Mouse (Mus musculus) gastrocnemius, postnatal 4 days (tissue): ENCODE measurements around the gene Slc25a31. TPM values are rescaled to one million over a fixed set of nuclear protein-coding genes. Genes with fewer than 3 reads are reported as not detected.

ENCODE experiments used
- DNase-seq, 2 experiments: peaks; one replicate each; pipeline ENCODE4 v3.0.0; 2021 to 2022; ENCODE audit warnings: low spot score in 2 of 2, mixed read lengths in 2 of 2
- total RNA-seq, 2 experiments: library from RNA; stranded (reverse); gene quantifications; 2 replicates each; pipeline ENCODE4 v1.2.3; 2021

The Slc25a31 gene
- total RNA-seq, 2 experiments from 2014 or later: not detected

GRCm38 (mm10) chr3:40719022-40719421 is 10.4 kb downstream of the Slc25a31 start:
- DNase-seq: no peak

DNA sequence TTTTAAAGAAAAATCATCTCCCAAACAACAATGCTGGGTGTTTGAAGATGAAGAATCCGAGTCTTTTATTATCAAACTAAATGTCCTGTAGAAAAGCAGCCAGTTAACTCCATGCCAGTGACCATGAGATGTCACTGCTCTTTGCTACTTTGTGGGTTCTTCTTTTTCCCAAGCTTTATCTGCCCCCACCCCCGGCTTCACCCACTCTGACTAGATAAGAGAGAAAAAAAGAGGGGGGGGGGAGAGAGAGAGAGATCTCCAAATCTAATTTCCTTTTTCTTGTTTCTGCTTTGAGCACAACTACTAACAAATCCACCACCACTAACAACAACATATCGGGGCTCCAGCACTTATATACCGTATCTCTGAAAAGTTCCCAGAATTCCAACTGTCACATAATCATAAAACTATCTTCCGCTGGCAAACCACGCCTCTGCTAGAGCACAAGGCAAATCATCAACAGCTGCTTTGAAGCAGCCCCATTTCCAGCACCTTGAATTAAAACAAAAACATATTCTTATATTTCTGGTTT is 29.8 kb downstream of the Slc25a31 start:
- no peak for DNase-seq

GRCm38 (mm10) chr3:40744024-40744835 is 35.6 kb downstream of the Slc25a31 start, which contains the start of gene Hspa4l:
Gene Hspa4l, plus strand, starts transcription at chr3:40744495.
- DNase-seq: no peak

- DNase-seq: peak; percentile 85 to 92
Measured at GRCm38 (mm10) chr3:40744836-40745660, 36.4 kb downstream of the Slc25a31 start.

- DNase-seq: no peak
Measured at GRCm38 (mm10) chr3:40745661-40746547, 37.2 kb downstream of the Slc25a31 start.

DNA sequence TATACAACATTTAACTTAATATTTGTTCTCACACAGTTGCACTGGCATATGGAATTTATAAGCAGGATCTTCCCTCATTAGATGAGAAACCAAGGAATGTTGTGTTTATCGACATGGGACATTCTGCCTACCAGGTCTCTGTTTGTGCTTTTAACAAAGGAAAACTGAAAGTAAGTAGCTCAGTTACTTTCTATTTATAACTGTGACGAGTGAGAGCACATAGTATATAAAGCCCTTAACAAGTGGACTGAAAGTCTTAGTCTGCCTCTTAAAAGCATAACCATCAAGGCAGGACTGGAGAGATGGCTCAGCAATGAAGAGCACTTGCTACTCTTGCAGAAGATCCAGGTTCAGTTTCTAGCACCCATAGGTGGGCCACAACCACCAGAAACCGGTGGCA is 52.1 kb downstream of the Slc25a31 start:
- no peak for DNase-seq

- no peak for DNase-seq
Measured at GRCm38 (mm10) chr3:40761312-40761711, 52.7 kb downstream of the Slc25a31 start.

Other genes starting within 250 kb of the Slc25a31 start
- 1 to 10 TPM; 3.2 to 3.9 TPM for gene Intu, start 177.6 kb upstream of the Slc25a31 start, total RNA-seq
- gene Hspa4l, start 35.6 kb downstream of the Slc25a31 start, total RNA-seq: 10 to 100 TPM; 10.3 to 13.7 TPM
- gene Plk4, start 91.2 kb downstream of the Slc25a31 start, total RNA-seq: 10 to 100 TPM; 16.1 to 18.3 TPM
- gene Mfsd8, start 138.0 kb downstream of the Slc25a31 start, total RNA-seq: 10 to 100 TPM; 13.3 to 13.4 TPM
- 10 to 100 TPM; 16.9 to 20.9 TPM for gene Abhd18, start 138.1 kb downstream of the Slc25a31 start, total RNA-seq
- under 1 TPM in 1 of 2 experiments, not detected in 1; 0.22 TPM for gene 1700034I23Rik, start 193.7 kb downstream of the Slc25a31 start, total RNA-seq
- gene Larp1b, start 241.0 kb downstream of the Slc25a31 start, total RNA-seq: 10 to 100 TPM; 45.7 to 51.9 TPM